Mouse (Mus musculus): Measurements from ENCODE around the gene Anxa9.

GRCm38 (mm10) chr3:95319110-95319509 is 12.1 kb upstream of the Anxa9 start:
- TF ChIP-seq POLR2A (IDR thresholded peaks at IDR 0.05; ENCODE audit: control insufficient read depth, low read depth, low read length): no peak
- TF ChIP-seq CTCF (IDR thresholded peaks at IDR 0.05; ENCODE audit: control insufficient read depth, insufficient read depth, insufficient replicate concordance, low read depth, low read length): no peak

All from testis, adult 2 months (tissue).